Mouse (Mus musculus) hindbrain, postnatal 0 days (tissue): ENCODE results near the gene Sf3a2. TPM values are rescaled to one million over a fixed set of nuclear protein-coding genes. Genes with fewer than 3 reads are reported as not detected.

ENCODE experiments used
- ATAC-seq: fragments of 200-750 bp; cut with Nextera tagmentation; 2 replicates; pipeline ENCODE4 v1.8.0; 2017; ENCODE audit warnings: mild to moderate bottlenecking, moderate TSS enrichment, moderate library complexity
- DNase-seq: peaks from one replicate; pipeline ENCODE4 v3.0.0-alpha.2; 2015; ENCODE audit warnings: low spot score
- H3K27ac ChIP-seq: fragments of 300-500 bp; sonication (generic); 2 replicates; pipeline ENCODE4 v1.5.1; 2014; ENCODE audit warnings: mild to moderate bottlenecking
- H3K27me3 ChIP-seq: fragments of 300-500 bp; sonication (generic); 2 replicates; pipeline ENCODE4 v1.6.1; 2014; ENCODE audit warnings: low read length, mixed read lengths; ENCODE audit not compliant: insufficient read depth
- H3K36me3 ChIP-seq: fragments of 300-500 bp; sonication (generic); 2 replicates; pipeline ENCODE4 v1.6.1; 2014; ENCODE audit warnings: low read length, mixed read lengths; ENCODE audit not compliant: insufficient read depth
- H3K4me1 ChIP-seq: fragments of 300-500 bp; sonication (generic); 2 replicates; pipeline ENCODE4 v1.6.1; 2014; ENCODE audit warnings: antibody characterized with exemption, low read length, mixed read lengths; ENCODE audit not compliant: insufficient read depth
- H3K4me2 ChIP-seq: fragments of 300-500 bp; sonication (generic); 2 replicates; pipeline ENCODE4 v1.6.1; 2014; ENCODE audit warnings: low read depth, mild to moderate bottlenecking, low read length, moderate library complexity, mixed read lengths
- H3K4me3 ChIP-seq: fragments of 300-500 bp; sonication (generic); 2 replicates; pipeline ENCODE4 v1.5.1; 2014; ENCODE audit warnings: low read length
- H3K9ac ChIP-seq: fragments of 300-500 bp; sonication (generic); replicated peaks from 2 replicates; pipeline ENCODE4 v1.6.1; 2014; ENCODE audit warnings: mild to moderate bottlenecking, low read length, moderate library complexity, mixed read lengths
- H3K9me3 ChIP-seq: fragments of 300-500 bp; sonication (generic); 2 replicates; pipeline ENCODE4 v1.6.1; 2016; ENCODE audit warnings: low read length, mixed read lengths
- CTCF ChIP-seq: IDR thresholded peaks from 2 replicates; pipeline ENCODE4 v1.5.1; 2016; ENCODE audit warnings: antibody characterized with exemption, control low read depth, low read depth
- WGBS: fragments of 180-500 bp; shearing (Covaris S2); extraction: QIAGEN DNeasy Blood & Tissue Kit; methylation state at CpG from one replicate; pipeline ENCODE4 v1.1.7; 2014; 5-methylcytosine and 5-hydroxymethylcytosine counted together
- polyA plus RNA-seq: library from polyadenylated mRNA; unstranded; fragments of >200 nt; fragmentation: Nextera tagmentation; extraction: Ambion mirVana; gene quantifications from 2 replicates; pipeline ENCODE4 v1.2.1, GENCODE M21; 2015
- total RNA-seq: library from RNA; depleted of rRNA; stranded (reverse); fragments of >200 nt; gene quantifications from 2 replicates; pipeline ENCODE4 v1.2.3, GENCODE M21; 2014

Gene Sf3a2
- total and polyA plus RNA-seq, 2 experiments from 2014 or later, result 14.2 to 53.2 TPM

- H3K27me3 ChIP-seq, result no peaks in the 10 kb centered on the region
- no peak for TF ChIP-seq CTCF
- ATAC-seq (no peak), DNase-seq (peak; percentile 42)
- H3K4me1 ChIP-seq, result peaks cover 5% of the 10 kb centered on the region; the same call in 1 of the 2 replicates
- 7% methylated on average over 9 of the region's 9 CpGs for WGBS
- H3K27ac ChIP-seq, result no peak overlapping the region
- peaks cover 12% of the 10 kb centered on the region for H3K36me3 ChIP-seq
- H3K4me2 ChIP-seq, result no peak overlapping the region
- H3K9me3 ChIP-seq, result no peaks in the 10 kb centered on the region
- H3K4me3 ChIP-seq, result no peak overlapping the region
- H3K9ac ChIP-seq, result no peak overlapping the region
Observed at GRCm38 (mm10) chr10:80831136-80831535, 33.1 kb downstream of the Sf3a2 start.

GRCm38 (mm10) chr10:80832818-80833217 is 34.8 kb downstream of the Sf3a2 start:
- ATAC-seq, result no peak
- peaks cover 12% of the 10 kb centered on the region for H3K36me3 ChIP-seq

GRCm38 (mm10) chr10:80835617-80836016 is 37.6 kb downstream of the Sf3a2 start:
- H3K36me3 ChIP-seq, result no peaks in the 10 kb centered on the region
- H3K27me3 ChIP-seq, result no peaks in the 10 kb centered on the region
- no peaks in the 10 kb centered on the region for H3K9me3 ChIP-seq
- peak; percentile 50 for DNase-seq
- no peak for TF ChIP-seq CTCF
- WGBS, result 54% methylated on average over 30 of the region's 30 CpGs
- no peak overlapping the region for H3K27ac ChIP-seq
- H3K4me2 ChIP-seq, result no peak overlapping the region
- no peaks in the 10 kb centered on the region for H3K4me1 ChIP-seq
- H3K4me3 ChIP-seq, result no peak overlapping the region
- ATAC-seq, result no peak
- H3K9ac ChIP-seq, result no peak overlapping the region

More at GRCm38 (mm10) chr10:80832818-80833217, 34.8 kb downstream of the Sf3a2 start:
- Histone ChIP-seq H3K9me3 (no peaks in the 10 kb centered on the region), H3K27ac (no peak overlapping the region), H3K4me2 (no peak overlapping the region), H3K4me3 (no peak overlapping the region), H3K4me1 (peaks cover 2% of the 10 kb centered on the region; the same call in 1 of the 2 replicates), H3K27me3 (no peaks in the 10 kb centered on the region), H3K9ac (no peak overlapping the region)
- TF ChIP-seq CTCF, result no peak
- no peak for DNase-seq
- 37% methylated on average over 7 of the region's 7 CpGs for WGBS

GRCm38 (mm10) chr10:80836949-80837379 is 39.0 kb downstream of the Sf3a2 start:
- no peaks in the 10 kb centered on the region for H3K36me3 ChIP-seq
- no peaks in the 10 kb centered on the region for H3K27me3 ChIP-seq
- WGBS, result 41% methylated on average over 7 of the region's 7 CpGs
- ATAC-seq (no peak), DNase-seq (peak; percentile 22)
- no peaks in the 10 kb centered on the region for H3K4me1 ChIP-seq
- H3K4me3 ChIP-seq, result no peak overlapping the region
- H3K9ac ChIP-seq, result no peak overlapping the region
- H3K27ac ChIP-seq, result 0 out of 2 replicates have a peak overlapping the region, but pooled peaks have one; percentile 5
- H3K4me2 ChIP-seq, result no peak overlapping the region
- TF ChIP-seq CTCF, result no peak
- no peaks in the 10 kb centered on the region for H3K9me3 ChIP-seq

- ATAC-seq (no peak), DNase-seq (no peak)
- Histone ChIP-seq H3K36me3 (no peaks in the 10 kb centered on the region), H3K9ac (no peak overlapping the region), H3K27me3 (no peaks in the 10 kb centered on the region), H3K4me2 (no peak overlapping the region), H3K4me1 (no peaks in the 10 kb centered on the region), H3K4me3 (no peak overlapping the region), H3K9me3 (no peaks in the 10 kb centered on the region), H3K27ac (no peak overlapping the region)
- TF ChIP-seq CTCF, result no peak
- 26% methylated on average over 2 of the region's 2 CpGs for WGBS
Observed at GRCm38 (mm10) chr10:80837827-80838226, 39.8 kb downstream of the Sf3a2 start.

- no peaks in the 10 kb centered on the region for H3K27me3 ChIP-seq
- no peaks in the 10 kb centered on the region for H3K4me1 ChIP-seq
- H3K9ac ChIP-seq, result no peak overlapping the region
- no peak overlapping the region for H3K27ac ChIP-seq
- TF ChIP-seq CTCF, result no peak
- ATAC-seq (no peak), DNase-seq (no peak)
- H3K4me3 ChIP-seq, result no peak overlapping the region
- no peak overlapping the region for H3K4me2 ChIP-seq
- 72% methylated on average over 2 of the region's 2 CpGs for WGBS
- no peaks in the 10 kb centered on the region for H3K36me3 ChIP-seq
- no peaks in the 10 kb centered on the region for H3K9me3 ChIP-seq
Observed at GRCm38 (mm10) chr10:80838346-80838912, 40.4 kb downstream of the Sf3a2 start.

GRCm38 (mm10) chr10:80839848-80840247 is 41.9 kb downstream of the Sf3a2 start:
- H3K9ac ChIP-seq, result no peak overlapping the region
- H3K4me2 ChIP-seq, result no peak overlapping the region
- WGBS, result 42% methylated on average over 6 of the region's 6 CpGs
- no peak for DNase-seq
- no peaks in the 10 kb centered on the region for H3K9me3 ChIP-seq
- no peaks in the 10 kb centered on the region for H3K36me3 ChIP-seq
- TF ChIP-seq CTCF, result no peak
- no peak overlapping the region for H3K4me3 ChIP-seq
- H3K27me3 ChIP-seq, result no peaks in the 10 kb centered on the region
- H3K4me1 ChIP-seq, result no peaks in the 10 kb centered on the region; the same call in 1 of the 2 replicates
- no peak overlapping the region for H3K27ac ChIP-seq
- no peak for ATAC-seq
